Mouse (Mus musculus) embryonic facial prominence, embryonic 11.5 days (tissue): ENCODE results near the gene Gm3591. TPM values are rescaled to one million over a fixed set of nuclear protein-coding genes. Genes with fewer than 3 reads are reported as not detected.

Source experiments
- polyA plus RNA-seq: library from polyadenylated mRNA; unstranded; fragments of >200 nt; fragmentation: Nextera tagmentation; extraction: Ambion mirVana; gene quantifications from 2 replicates; pipeline ENCODE4 v1.2.1, GENCODE M21; 2014

Gm3591 gene
- polyA plus RNA-seq, 1 experiment from 2014 or later: 1.8 TPM

Other genes with a start within 250 kb of the Gm3591 start
- not detected in 2 replicates for gene Gm21560, start 193.2 kb downstream of the Gm3591 start, polyA plus RNA-seq
- 1.5 and 2.3 TPM in 2 replicates for gene Gm3411, start 125.2 kb downstream of the Gm3591 start, polyA plus RNA-seq
- gene Gm21103, start 107.6 kb downstream of the Gm3591 start, polyA plus RNA-seq: not detected in 2 replicates
- gene Gm3618, start 68.8 kb downstream of the Gm3591 start, polyA plus RNA-seq: not detected in 2 replicates
- 0.27 TPM in 1 of 2 replicates, not detected in the other for gene Gm16440, start 22.2 kb downstream of the Gm3591 start, polyA plus RNA-seq
- not detected in 2 replicates for gene Gm3594, start 32.1 kb upstream of the Gm3591 start, polyA plus RNA-seq
- gene Gm8356, start 124.8 kb upstream of the Gm3591 start, polyA plus RNA-seq: not detected in 2 replicates
- 0.42 TPM in 1 of 2 replicates, not detected in the other for gene Gm3629, start 178.1 kb upstream of the Gm3591 start, polyA plus RNA-seq
- not detected in 2 replicates for gene Gm3460, start 209.9 kb upstream of the Gm3591 start, polyA plus RNA-seq